ENCODE assay signal across 8 mouse cellular contexts in genomic region chr7:45062239-45062835, GRCm38 (mm10). TPM values are rescaled to one million over a fixed set of nuclear protein-coding genes. Genes with fewer than 3 reads are reported as not detected.
DNase-seq lines count a peak whose midpoint lies in the region; ATAC-seq and TF ChIP-seq lines count a peak whose summit lies in the region.

Gene Nosip, plus strand, starts transcription at chr7:45062429.
Gene Prrg2, minus strand, starts transcription at chr7:45062677.

- DNase-seq in 3134 (ENCODE audit: extremely low read depth, insufficient read length, low spot score): peak; percentile 86
- peak; percentile 93 to 94 for DNase-seq in adrenal gland, postnatal 36 days
- DNase-seq in heart, adult 18-20 months: peak; percentile 97 to 99
- DNase-seq in kidney, adult 2 months: peak; percentile 98
- DNase-seq in spleen, adult 2 months (ENCODE audit: low read depth in 1 of 2, low spot score in 2 of 2): peak; percentile 91 to 97

- H3K4me2 ChIP-seq in embryonic facial prominence, embryonic 13.5 days: peak within 1 kb of the TSS; percentile 65
- H3K4me2 ChIP-seq in limb, embryonic 12.5 days: peak within 1 kb of the TSS; percentile 69
- H3K4me2 ChIP-seq in midbrain, embryonic 15.5 days: peak within 1 kb of the TSS; percentile 64

- no peak for TF ChIP-seq POLR2A in kidney, adult 2 months (IDR thresholded peaks at IDR 0.05; ENCODE audit: low read depth, low read length)
- peak; percentile 25 for TF ChIP-seq POLR2A in spleen, adult 2 months (IDR thresholded peaks at IDR 0.05; ENCODE audit: low read depth, low read length)

- H3K4me3 ChIP-seq in embryonic facial prominence, embryonic 13.5 days: peak within 1 kb of the TSS; percentile 53
- H3K4me3 ChIP-seq in kidney, adult 2 months (ENCODE audit: insufficient read depth, low read depth, low read length): peak within 1 kb of the TSS; percentile 98
- H3K4me3 ChIP-seq in limb, embryonic 12.5 days (replicated peaks): peak within 1 kb of the TSS; percentile 62
- peak within 1 kb of the TSS; percentile 62 for H3K4me3 ChIP-seq in midbrain, embryonic 15.5 days
- H3K4me3 ChIP-seq in spleen, adult 2 months (ENCODE audit: extremely low read depth, insufficient read depth, insufficient read length): peak within 1 kb of the TSS; percentile 80

- peak within 1 kb of the TSS; percentile 78 for H3K9ac ChIP-seq in embryonic facial prominence, embryonic 13.5 days
- peak within 1 kb of the TSS; percentile 64 for H3K9ac ChIP-seq in limb, embryonic 12.5 days (replicated peaks)
- peak within 1 kb of the TSS; percentile 54 for H3K9ac ChIP-seq in midbrain, embryonic 15.5 days

- 0 out of 2 replicates have a peak, but pooled peaks have one; percentile 16 for TF ChIP-seq CTCF in kidney, adult 2 months (conservative IDR thresholded peaks at IDR 0.05; ENCODE audit: insufficient read depth, insufficient read length, low read depth, low read length)
- no peak for TF ChIP-seq CTCF in spleen, adult 2 months (IDR thresholded peaks at IDR 0.05; ENCODE audit: extremely low read depth, insufficient read depth, insufficient read length, insufficient replicate concordance)

- H3K36me3 ChIP-seq in embryonic facial prominence, embryonic 13.5 days: no peaks in the 10 kb centered on the region
- H3K36me3 ChIP-seq in kidney, adult 2 months (ENCODE audit: control insufficient read depth, insufficient read depth, low read length): no peaks in the 10 kb centered on the region
- H3K36me3 ChIP-seq in limb, embryonic 12.5 days: 0 out of 2 replicates have a peak, but pooled peaks cover 7% of the 10 kb centered on the region
- no peaks in the 10 kb centered on the region for H3K36me3 ChIP-seq in midbrain, embryonic 15.5 days (replicated peaks)
- no peaks in the 10 kb centered on the region for H3K36me3 ChIP-seq in spleen, adult 2 months (ENCODE audit: control insufficient read depth, insufficient read depth, low read length)

- ATAC-seq in embryonic facial prominence, embryonic 13.5 days (ENCODE audit: insufficient number of reproducible peaks, insufficient read depth, low FRiP score, low TSS enrichment, low read depth): peak; percentile 83
- ATAC-seq in limb, embryonic 12.5 days (ENCODE audit: insufficient number of reproducible peaks, insufficient read depth, low FRiP score, low TSS enrichment, low read depth): peak; percentile 86
- ATAC-seq in midbrain, embryonic 15.5 days (replicated peaks): peak; percentile 85

- H3K27me3 ChIP-seq in embryonic facial prominence, embryonic 13.5 days: no peaks in the 10 kb centered on the region
- H3K27me3 ChIP-seq in kidney, adult 2 months (replicated peaks; ENCODE audit: control insufficient read depth, insufficient read depth, low read length): no peaks in the 10 kb centered on the region
- H3K27me3 ChIP-seq in limb, embryonic 12.5 days: no peaks in the 10 kb centered on the region
- no peaks in the 10 kb centered on the region for H3K27me3 ChIP-seq in midbrain, embryonic 15.5 days (replicated peaks)
- no peaks in the 10 kb centered on the region for H3K27me3 ChIP-seq in spleen, adult 2 months (ENCODE audit: control insufficient read depth, insufficient read depth, low read length)

- no peaks in the 10 kb centered on the region for H3K9me3 ChIP-seq in embryonic facial prominence, embryonic 13.5 days
- no peaks in the 10 kb centered on the region for H3K9me3 ChIP-seq in limb, embryonic 12.5 days
- no peaks in the 10 kb centered on the region for H3K9me3 ChIP-seq in midbrain, embryonic 15.5 days

- H3K27ac ChIP-seq in embryonic facial prominence, embryonic 13.5 days: peak within 1 kb of the TSS; percentile 86
- peak within 1 kb of the TSS; percentile 100 for H3K27ac ChIP-seq in kidney, adult 2 months (ENCODE audit: insufficient read depth, low read depth, low read length)
- H3K27ac ChIP-seq in limb, embryonic 12.5 days: peak within 1 kb of the TSS; percentile 89
- peak within 1 kb of the TSS; percentile 92 for H3K27ac ChIP-seq in midbrain, embryonic 15.5 days
- peak within 1 kb of the TSS; percentile 94 for H3K27ac ChIP-seq in spleen, adult 2 months (ENCODE audit: insufficient read depth, low read length)

- H3K4me1 ChIP-seq in embryonic facial prominence, embryonic 13.5 days: peaks cover 16% of the 10 kb centered on the region
- H3K4me1 ChIP-seq in kidney, adult 2 months (ENCODE audit: control insufficient read depth, insufficient read depth, low read length): peaks cover 7% of the 10 kb centered on the region; the same call in 1 of the 2 replicates
- H3K4me1 ChIP-seq in limb, embryonic 12.5 days (replicated peaks): peaks cover 30% of the 10 kb centered on the region
- peaks cover 49% of the 10 kb centered on the region for H3K4me1 ChIP-seq in midbrain, embryonic 15.5 days
- H3K4me1 ChIP-seq in spleen, adult 2 months (ENCODE audit: control insufficient read depth, insufficient read depth, insufficient read length): peaks cover 4% of the 10 kb centered on the region; the same call in 1 of the 2 replicates

- 1% methylated on average over 31 of the region's 31 CpGs for WGBS in embryonic facial prominence, embryonic 13.5 days
- WGBS in kidney, adult 2 months: under 1% methylated on average over 31 of the region's 31 CpGs
- WGBS in limb, embryonic 12.5 days: under 1% methylated on average over 31 of the region's 31 CpGs
- WGBS in midbrain, embryonic 15.5 days: under 1% methylated on average over 31 of the region's 31 CpGs
- under 1% methylated on average over 31 of the region's 31 CpGs for WGBS in spleen, adult 2 months

RNA-seq across cellular contexts. Expression of gene Nosip, which starts in this region (rescaled TPM):
- 10 to 100 TPM; 50.5 to 65.3 TPM for total RNA-seq in adrenal gland, postnatal 36 days (2021)
- 64.7 and 66.6 TPM in 2 replicates for polyA plus RNA-seq in embryonic facial prominence, embryonic 13.5 days (2015; fragmentation: Nextera tagmentation; extraction: Ambion mirVana)
- 10 to 100 TPM; 29.6 to 35.2 TPM for total RNA-seq in heart, adult 18-20 months (2021)
- 60.4 and 67.6 TPM in 2 replicates for polyA plus RNA-seq in kidney, adult 2 months (2012; rRNA removed)
- 60.6 and 69.7 TPM in 2 replicates for polyA plus RNA-seq in limb, embryonic 12.5 days (2016; fragmentation: Nextera tagmentation; extraction: Ambion mirVana)
- 67.2 and 72.1 TPM in 2 replicates for polyA plus RNA-seq in midbrain, embryonic 15.5 days (2015; fragmentation: Nextera tagmentation; extraction: Ambion mirVana)
- polyA plus RNA-seq in spleen, adult 2 months (2012; rRNA removed): 67.9 and 95.7 TPM in 2 replicates

RNA-seq across cellular contexts. Expression of gene Prrg2, which starts in this region (rescaled TPM):
- 10 to 100 TPM; 18.1 to 20.5 TPM for total RNA-seq in adrenal gland, postnatal 36 days (2021)
- 23.0 and 26.0 TPM in 2 replicates for polyA plus RNA-seq in embryonic facial prominence, embryonic 13.5 days (2015; fragmentation: Nextera tagmentation; extraction: Ambion mirVana)
- 1 to 10 TPM; 7.8 TPM for total RNA-seq in heart, adult 18-20 months (2021)
- 80.9 and 95.4 TPM in 2 replicates for polyA plus RNA-seq in kidney, adult 2 months (2012; rRNA removed)
- 21.2 and 21.7 TPM in 2 replicates for polyA plus RNA-seq in limb, embryonic 12.5 days (2016; fragmentation: Nextera tagmentation; extraction: Ambion mirVana)
- polyA plus RNA-seq in midbrain, embryonic 15.5 days (2015; fragmentation: Nextera tagmentation; extraction: Ambion mirVana): 15.7 and 15.9 TPM in 2 replicates
- 19.9 and 27.6 TPM in 2 replicates for polyA plus RNA-seq in spleen, adult 2 months (2012; rRNA removed)

Comparison
In these comparisons a context has a peak if more than half of its experiments do, and no peak if none do; other contexts are left out.
1. Peak in every context shown above with its lines: DNase-seq, ATAC-seq, H3K4me3 ChIP-seq and H3K27ac ChIP-seq.